Mouse (Mus musculus): ENCODE results near the gene Gm20422.
"Not testable (repeated sequence)": the region's sequence is repeated elsewhere in the genome, so short reads cannot be mapped to it uniquely, and the experiment has no call there.

Gm20422 gene

GRCm38 (mm10) chr8:69793666-69794065 lies 19.0 kb upstream of the Gm20422 start:
- peak in 1 of 2 experiments; percentile 2 for DNase-seq

- peak; percentile 44 to 57 for DNase-seq
Observed at GRCm38 (mm10) chr8:69791415-69792068, 16.9 kb upstream of the Gm20422 start.

- DNase-seq: peak; percentile 79 to 87
Observed at GRCm38 (mm10) chr8:69790773-69791367, 16.2 kb upstream of the Gm20422 start, which contains the start of the genes Atp13a1 and Zfp866. TSS of gene Atp13a1 (plus strand) at chr8:69791163. TSS of gene Zfp866 (minus strand) at chr8:69791178.

- no peak for DNase-seq
Observed at GRCm38 (mm10) chr8:69790364-69790763, 15.7 kb upstream of the Gm20422 start.

GRCm38 (mm10) chr8:69789731-69790130 lies 15.0 kb upstream of the Gm20422 start:
- no peak for DNase-seq

GRCm38 (mm10) chr8:69789105-69789504 lies 14.4 kb upstream of the Gm20422 start:
- no peak for DNase-seq

- no peak for DNase-seq
Observed at GRCm38 (mm10) chr8:69777111-69777510, 2.4 kb upstream of the Gm20422 start.

GRCm38 (mm10) chr8:69775149-69775534 lies 456 bp upstream of the Gm20422 start:
- DNase-seq: no peak

- DNase-seq: no peak
Observed at GRCm38 (mm10) chr8:69772106-69772505, 2.6 kb downstream of the Gm20422 start.

GRCm38 (mm10) chr8:69771221-69771620 lies 3.5 kb downstream of the Gm20422 start:
- no peak for DNase-seq

GRCm38 (mm10) chr8:69761814-69762445 lies 12.8 kb downstream of the Gm20422 start:
- no peak for DNase-seq

- DNase-seq: no peak
Observed at GRCm38 (mm10) chr8:69758316-69758715, 16.4 kb downstream of the Gm20422 start.

GRCm38 (mm10) chr8:69752437-69752836 lies 22.2 kb downstream of the Gm20422 start:
- no peak for DNase-seq

- peak; percentile 92 for DNase-seq
Observed at GRCm38 (mm10) chr8:69749544-69750454, 24.9 kb downstream of the Gm20422 start, which contains the start of gene Zfp963. TSS of gene Zfp963 (minus strand) at chr8:69749970.

- no peak for DNase-seq
Observed at GRCm38 (mm10) chr8:69741231-69741630, 33.5 kb downstream of the Gm20422 start.

- DNase-seq: no peak
Observed at GRCm38 (mm10) chr8:69740763-69741162, 33.9 kb downstream of the Gm20422 start.

- DNase-seq: no peak
Observed at GRCm38 (mm10) chr8:69735495-69735894, 39.2 kb downstream of the Gm20422 start.

- DNase-seq: no peak
Observed at GRCm38 (mm10) chr8:69717232-69717580, 57.5 kb downstream of the Gm20422 start.

- DNase-seq: peak; percentile 91 to 97
Observed at GRCm38 (mm10) chr8:69716403-69717231, 58.1 kb downstream of the Gm20422 start.

GRCm38 (mm10) chr8:69715366-69715765 lies 59.3 kb downstream of the Gm20422 start:
- DNase-seq: no peak

- DNase-seq: no peak
Observed at GRCm38 (mm10) chr8:69713516-69713915, 61.2 kb downstream of the Gm20422 start.

- DNase-seq: not testable (repeated sequence)
Observed at GRCm38 (mm10) chr8:69710624-69711023, 64.1 kb downstream of the Gm20422 start, which contains the start of gene Zfp869. TSS of gene Zfp869 (minus strand) at chr8:69710724.

Measured in thymus, adult 18-20 months (tissue).